Mouse (Mus musculus) stomach, postnatal 0 days (tissue): ENCODE measurements around the gene Hspg2. TPM values are rescaled to one million over a fixed set of nuclear protein-coding genes. Genes with fewer than 3 reads are reported as not detected.

Experiments
- ATAC-seq: fragments of 200-750 bp; cut with Nextera tagmentation; 2 replicates; pipeline ENCODE4 v1.8.0; 2017; ENCODE audit not compliant: low FRiP score, low TSS enrichment
- DNase-seq: peaks from one replicate; pipeline ENCODE4 v3.0.0-alpha.2; 2016; ENCODE audit warnings: low spot score
- H3K27ac ChIP-seq: fragments of 300-500 bp; sonication (generic); replicated peaks from 2 replicates; pipeline ENCODE4 v1.5.1; 2014; ENCODE audit warnings: mild to moderate bottlenecking, control low read depth
- H3K27me3 ChIP-seq: fragments of 300-500 bp; sonication (generic); 2 replicates; pipeline ENCODE4 v1.6.1; 2014; ENCODE audit warnings: low read length; ENCODE audit not compliant: control insufficient read depth, insufficient read depth
- H3K36me3 ChIP-seq: fragments of 300-500 bp; sonication (generic); 2 replicates; pipeline ENCODE4 v1.6.1; 2014; ENCODE audit warnings: low read length, mixed read lengths; ENCODE audit not compliant: control insufficient read depth, insufficient read depth
- H3K4me1 ChIP-seq: fragments of 300-500 bp; sonication (generic); replicated peaks from 2 replicates; pipeline ENCODE4 v1.6.1; 2014; ENCODE audit warnings: antibody characterized with exemption; ENCODE audit not compliant: control insufficient read depth, insufficient read depth
- H3K4me2 ChIP-seq: fragments of 300-500 bp; sonication (generic); replicated peaks from 2 replicates; pipeline ENCODE4 v1.6.1; 2014; ENCODE audit warnings: low read depth, mild to moderate bottlenecking, control low read depth, moderate library complexity
- H3K4me3 ChIP-seq: fragments of 300-500 bp; sonication (generic); 2 replicates; pipeline ENCODE4 v1.5.1; 2014; ENCODE audit warnings: low read depth, low read length, control low read depth
- H3K9ac ChIP-seq: fragments of 300-500 bp; sonication (generic); 2 replicates; pipeline ENCODE4 v1.6.1; 2014; ENCODE audit warnings: mild to moderate bottlenecking, low read length, control low read depth, mixed read lengths
- H3K9me3 ChIP-seq: fragments of 300-500 bp; sonication (generic); 2 replicates; pipeline ENCODE4 v1.6.1; 2016; ENCODE audit warnings: low read length; ENCODE audit not compliant: control insufficient read depth
- CTCF ChIP-seq: IDR thresholded peaks from 2 replicates; pipeline ENCODE4 v1.5.1; 2016; ENCODE audit warnings: antibody characterized with exemption, low read depth, mild to moderate bottlenecking, moderate library complexity
- EP300 ChIP-seq: optimal IDR thresholded peaks from 2 replicates; pipeline ENCODE3; 2016; ENCODE audit warnings: antibody characterized with exemption
- WGBS: fragments of 180-500 bp; shearing (Covaris S2); extraction: QIAGEN DNeasy Blood & Tissue Kit; methylation state at CpG from one replicate; pipeline ENCODE4 v1.1.7; 2014; 5-methylcytosine and 5-hydroxymethylcytosine counted together
- polyA plus RNA-seq: library from polyadenylated mRNA; unstranded; fragments of >200 nt; fragmentation: Nextera tagmentation; extraction: Ambion mirVana; gene quantifications from 2 replicates; pipeline ENCODE4 v1.2.1, GENCODE M21; 2015

Gene Hspg2
- polyA plus RNA-seq, 1 experiment from 2014 or later = 16.0 TPM

- no peaks in the 10 kb centered on the region for H3K27me3 ChIP-seq
- no peaks in the 10 kb centered on the region for H3K9me3 ChIP-seq
- no peak overlapping the region for H3K27ac ChIP-seq
- H3K9ac ChIP-seq = no peak overlapping the region
- H3K4me3 ChIP-seq = no peak overlapping the region
- TF ChIP-seq EP300 = no peak
- peak; percentile 64 for TF ChIP-seq CTCF
- no peak overlapping the region for H3K4me2 ChIP-seq
- WGBS = 74% methylated on average over 36 of the region's 36 CpGs
- DNase-seq = peak; percentile 34
- no peaks in the 10 kb centered on the region for H3K4me1 ChIP-seq
- peaks cover 57% of the 10 kb centered on the region for H3K36me3 ChIP-seq
- no peak for ATAC-seq
Observed at GRCm38 (mm10) chr4:137517989-137518691, 49.6 kb downstream of the Hspg2 start.

- Histone ChIP-seq H3K4me1 (no peaks in the 10 kb centered on the region), H3K4me2 (no peak overlapping the region), H3K36me3 (peaks cover 58% of the 10 kb centered on the region), H3K9ac (no peak overlapping the region), H3K9me3 (no peaks in the 10 kb centered on the region), H3K4me3 (no peak overlapping the region), H3K27me3 (no peaks in the 10 kb centered on the region), H3K27ac (no peak overlapping the region)
- whole genome bisulfite sequencing = 88% methylated on average over 14 of the region's 14 CpGs
- no peak for DNase-seq
- TF ChIP-seq EP300 = no peak
- peak; percentile 31 for TF ChIP-seq CTCF
- no peak for ATAC-seq
Observed at GRCm38 (mm10) chr4:137518746-137519145, 50.2 kb downstream of the Hspg2 start.

- WGBS = 86% methylated on average over 5 of the region's 5 CpGs
- Histone ChIP-seq H3K9me3 (no peaks in the 10 kb centered on the region), H3K27me3 (no peaks in the 10 kb centered on the region), H3K4me3 (no peak overlapping the region), H3K36me3 (peaks cover 51% of the 10 kb centered on the region), H3K27ac (no peak overlapping the region), H3K9ac (no peak overlapping the region), H3K4me2 (no peak overlapping the region), H3K4me1 (no peaks in the 10 kb centered on the region)
- DNase-seq (no peak), ATAC-seq (no peak)
- TF ChIP-seq EP300 (no peak), CTCF (no peak)
Observed at GRCm38 (mm10) chr4:137520346-137520745, 51.8 kb downstream of the Hspg2 start.

- Histone ChIP-seq H3K27ac (no peak overlapping the region), H3K27me3 (no peaks in the 10 kb centered on the region), H3K4me3 (no peak overlapping the region), H3K4me1 (no peaks in the 10 kb centered on the region), H3K4me2 (no peak overlapping the region), H3K9me3 (no peaks in the 10 kb centered on the region), H3K36me3 (peaks cover 44% of the 10 kb centered on the region), H3K9ac (no peak overlapping the region)
- TF ChIP-seq EP300 (no peak), CTCF (no peak)
- 86% methylated on average over 11 of the region's 11 CpGs for WGBS
- DNase-seq (no peak), ATAC-seq (no peak)
Observed at GRCm38 (mm10) chr4:137521966-137522365, 53.4 kb downstream of the Hspg2 start.

GRCm38 (mm10) chr4:137525426-137525825 is 56.9 kb downstream of the Hspg2 start:
- peaks cover 31% of the 10 kb centered on the region for H3K36me3 ChIP-seq
- H3K4me1 ChIP-seq = no peaks in the 10 kb centered on the region
- 100% methylated on average over 1 of the region's 1 CpGs for WGBS
- DNase-seq (no peak), ATAC-seq (no peak)
- H3K9me3 ChIP-seq = no peaks in the 10 kb centered on the region
- H3K4me2 ChIP-seq = no peak overlapping the region
- H3K27me3 ChIP-seq = no peaks in the 10 kb centered on the region
- H3K9ac ChIP-seq = no peak overlapping the region
- no peak for TF ChIP-seq CTCF
- H3K4me3 ChIP-seq = no peak overlapping the region
- no peak overlapping the region for H3K27ac ChIP-seq

- Histone ChIP-seq H3K4me3 (no peak overlapping the region), H3K4me2 (no peak overlapping the region), H3K9ac (no peak overlapping the region), H3K4me1 (no peaks in the 10 kb centered on the region), H3K27ac (no peak overlapping the region), H3K27me3 (no peaks in the 10 kb centered on the region), H3K36me3 (peaks cover 24% of the 10 kb centered on the region), H3K9me3 (no peaks in the 10 kb centered on the region)
- 50% methylated on average over 4 of the region's 4 CpGs for WGBS
- DNase-seq (peak; percentile 74), ATAC-seq (peak; percentile 68)
- TF ChIP-seq CTCF = no peak
- no peak for TF ChIP-seq EP300
Observed at GRCm38 (mm10) chr4:137527368-137527767, 58.8 kb downstream of the Hspg2 start.
